Mouse (Mus musculus): ENCODE results near the gene Zcchc10.

DNA sequence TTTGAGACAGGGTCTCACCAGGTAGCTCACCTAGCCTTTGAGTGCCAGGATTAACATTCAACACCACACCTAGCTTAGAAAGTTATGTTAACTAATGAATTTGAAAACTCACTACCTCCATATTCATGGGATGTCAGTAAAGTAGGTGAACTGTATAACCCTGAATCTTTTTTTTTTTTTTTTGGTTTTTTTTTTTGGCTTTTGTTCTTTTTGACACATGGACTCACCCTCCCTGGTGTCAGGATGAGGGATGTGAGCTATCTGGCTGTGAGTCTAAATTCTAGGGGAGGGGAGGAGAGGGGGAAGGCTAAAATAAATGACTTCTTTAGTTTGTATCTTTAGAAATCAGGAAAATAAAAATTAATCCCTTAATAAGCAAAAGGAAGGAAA, 11.7 kb downstream of the Zcchc10 start:
- TF ChIP-seq ZC3H11A (IDR thresholded peaks at IDR 0.05; ENCODE audit: borderline replicate concordance, low read depth, low read length) (no peak), CHD2 (IDR thresholded peaks at IDR 0.05; ENCODE audit: low read depth, low read length) (no peak)

Measured in ES-E14 (cell line).